Mouse (Mus musculus) spleen, adult 2 months (tissue): Measurements from ENCODE around the gene Galnt15.

ENCODE experiments used
- CTCF ChIP-seq: fragments of 200-500 bp; IDR thresholded peaks from 2 replicates; pipeline ENCODE4 v1.5.1; 2011; ENCODE audit warnings: mild to moderate bottlenecking, inconsistent platforms; ENCODE audit not compliant: insufficient read depth, insufficient read length, insufficient replicate concordance; ENCODE audit errors: extremely low read depth
- POLR2A ChIP-seq: fragments of 200-500 bp; IDR thresholded peaks from 2 replicates; pipeline ENCODE4 v1.6.1; 2011; ENCODE audit warnings: low read depth, low read length, inconsistent platforms

- TF ChIP-seq CTCF: no peak
- TF ChIP-seq POLR2A: no peak
Observed at GRCm38 (mm10) chr14:32037661-32038252, 9.0 kb downstream of the Galnt15 start.
